Mouse (Mus musculus): ENCODE measurements at regions not wholly inside any gene's neighbourhood (a gene's known extent, or its start where the extent isn't known, plus 50 kb on each side); places are given as distances from the start of the nearest gene placed in this dataset.

- peak overlapping the region; percentile 60 for H3K27ac ChIP-seq (replicated peaks)
- 57% methylated on average over 17 of the region's 17 CpGs for WGBS
Observed at GRCm38 (mm10) chr1:90268131-90268691, 64.4 kb downstream of the Ackr3 start.

GRCm38 (mm10) chr1:90268951-90269350 lies 65.2 kb downstream of the Ackr3 start:
- H3K36me3 ChIP-seq (replicated peaks): no peaks in the 10 kb centered on the region
- WGBS: 85% methylated on average over 7 of the region's 7 CpGs

More at GRCm38 (mm10) chr1:90268131-90268691, 64.4 kb downstream of the Ackr3 start:
- no peak overlapping the region for H3K4me3 ChIP-seq
- no peaks in the 10 kb centered on the region for H3K9me3 ChIP-seq
- DNase-seq (ENCODE audit: low spot score): peak; percentile 33
- H3K27me3 ChIP-seq (replicated peaks; ENCODE audit: low read depth, poor library complexity, severe bottlenecking): peaks cover 20% of the 10 kb centered on the region
- no peaks in the 10 kb centered on the region for H3K36me3 ChIP-seq (replicated peaks)
- peaks cover 19% of the 10 kb centered on the region for H3K4me1 ChIP-seq

GRCm38 (mm10) chr1:90269836-90270235 lies 66.1 kb downstream of the Ackr3 start:
- Histone ChIP-seq H3K9me3 (no peaks in the 10 kb centered on the region), H3K27me3 (replicated peaks; ENCODE audit: low read depth, poor library complexity, severe bottlenecking) (peaks cover 20% of the 10 kb centered on the region), H3K4me1 (peaks cover 19% of the 10 kb centered on the region), H3K27ac (replicated peaks) (no peak overlapping the region), H3K36me3 (replicated peaks) (no peaks in the 10 kb centered on the region), H3K4me3 (no peak overlapping the region)
- DNase-seq (ENCODE audit: low spot score): no peak
- WGBS: 95% methylated on average over 1 of the region's 1 CpGs

More at GRCm38 (mm10) chr1:90268951-90269350, 65.2 kb downstream of the Ackr3 start:
- peaks cover 19% of the 10 kb centered on the region for H3K4me1 ChIP-seq
- peaks cover 20% of the 10 kb centered on the region for H3K27me3 ChIP-seq (replicated peaks; ENCODE audit: low read depth, poor library complexity, severe bottlenecking)
- no peak overlapping the region for H3K4me3 ChIP-seq
- peak overlapping the region; percentile 60; the same call in 1 of the 2 replicates for H3K27ac ChIP-seq (replicated peaks)
- H3K9me3 ChIP-seq: no peaks in the 10 kb centered on the region
- DNase-seq (ENCODE audit: low spot score): peak; percentile 8

GRCm38 (mm10) chr1:90271326-90271725 lies 67.5 kb downstream of the Ackr3 start:
- Histone ChIP-seq H3K27ac (replicated peaks) (no peak overlapping the region), H3K4me3 (no peak overlapping the region), H3K4me1 (peaks cover 19% of the 10 kb centered on the region), H3K36me3 (replicated peaks) (no peaks in the 10 kb centered on the region), H3K27me3 (replicated peaks; ENCODE audit: low read depth, poor library complexity, severe bottlenecking) (peaks cover 20% of the 10 kb centered on the region), H3K9me3 (no peaks in the 10 kb centered on the region)
- DNase-seq (ENCODE audit: low spot score): peak; percentile 7
- WGBS: 84% methylated on average over 3 of the region's 3 CpGs

- no peak for DNase-seq (ENCODE audit: low spot score)
- H3K27ac ChIP-seq (replicated peaks): no peak overlapping the region
- 98% methylated on average over 5 of the region's 5 CpGs for WGBS
- H3K27me3 ChIP-seq (replicated peaks; ENCODE audit: low read depth, poor library complexity, severe bottlenecking): peaks cover 10% of the 10 kb centered on the region
- H3K9me3 ChIP-seq: no peaks in the 10 kb centered on the region
- no peak overlapping the region for H3K4me3 ChIP-seq
- no peaks in the 10 kb centered on the region for H3K36me3 ChIP-seq (replicated peaks)
- peaks cover 25% of the 10 kb centered on the region for H3K4me1 ChIP-seq
Observed at GRCm38 (mm10) chr1:90272411-90272810, 68.6 kb downstream of the Ackr3 start.

- peaks cover 28% of the 10 kb centered on the region for H3K4me1 ChIP-seq
- no peak overlapping the region for H3K4me3 ChIP-seq
- H3K27me3 ChIP-seq (replicated peaks; ENCODE audit: low read depth, poor library complexity, severe bottlenecking): peaks cover 3% of the 10 kb centered on the region; the same call in 1 of the 2 replicates
- no peaks in the 10 kb centered on the region for H3K9me3 ChIP-seq
- H3K36me3 ChIP-seq (replicated peaks): no peaks in the 10 kb centered on the region
- 90% methylated on average over 19 of the region's 19 CpGs for WGBS
- no peak for DNase-seq (ENCODE audit: low spot score)
- H3K27ac ChIP-seq (replicated peaks): 0 out of 2 replicates have a peak overlapping the region, but pooled peaks have one; percentile 5
Observed at GRCm38 (mm10) chr1:90272830-90273628, 69.2 kb downstream of the Ackr3 start.

GRCm38 (mm10) chr1:90273629-90273928 lies 69.8 kb downstream of the Ackr3 start:
- Histone ChIP-seq H3K4me1 (peaks cover 28% of the 10 kb centered on the region), H3K27ac (replicated peaks) (0 out of 2 replicates have a peak overlapping the region, but pooled peaks have one; percentile 11), H3K27me3 (replicated peaks; ENCODE audit: low read depth, poor library complexity, severe bottlenecking) (no peaks in the 10 kb centered on the region), H3K36me3 (replicated peaks) (no peaks in the 10 kb centered on the region), H3K4me3 (no peak overlapping the region), H3K9me3 (no peaks in the 10 kb centered on the region)
- DNase-seq (ENCODE audit: low spot score): no peak

- H3K9me3 ChIP-seq: no peaks in the 10 kb centered on the region
- H3K27me3 ChIP-seq (replicated peaks; ENCODE audit: low read depth, poor library complexity, severe bottlenecking): no peaks in the 10 kb centered on the region
- no peaks in the 10 kb centered on the region for H3K36me3 ChIP-seq (replicated peaks)
- H3K4me1 ChIP-seq: peaks cover 28% of the 10 kb centered on the region
- H3K27ac ChIP-seq (replicated peaks): no peak overlapping the region
- WGBS: 89% methylated on average over 9 of the region's 9 CpGs
- DNase-seq (ENCODE audit: low spot score): no peak
- H3K4me3 ChIP-seq: no peak overlapping the region
Observed at GRCm38 (mm10) chr1:90274968-90275651, 71.3 kb downstream of the Ackr3 start.

- H3K27me3 ChIP-seq (replicated peaks; ENCODE audit: low read depth, poor library complexity, severe bottlenecking): no peaks in the 10 kb centered on the region
- 0 out of 2 replicates have a peak overlapping the region, but pooled peaks have one; percentile 26 for H3K27ac ChIP-seq (replicated peaks)
- DNase-seq (ENCODE audit: low spot score): no peak
- WGBS: 91% methylated on average over 16 of the region's 16 CpGs
- H3K4me1 ChIP-seq: peaks cover 28% of the 10 kb centered on the region
- no peaks in the 10 kb centered on the region for H3K36me3 ChIP-seq (replicated peaks)
- H3K9me3 ChIP-seq: no peaks in the 10 kb centered on the region
- H3K4me3 ChIP-seq: no peak overlapping the region
Observed at GRCm38 (mm10) chr1:90275786-90276520, 72.2 kb downstream of the Ackr3 start.

GRCm38 (mm10) chr1:90277486-90278255 lies 73.9 kb downstream of the Ackr3 start:
- no peak overlapping the region for H3K4me3 ChIP-seq
- peak overlapping the region; percentile 3; the same call in 1 of the 2 replicates for H3K27ac ChIP-seq (replicated peaks)
- DNase-seq (ENCODE audit: low spot score): no peak
- H3K9me3 ChIP-seq: no peaks in the 10 kb centered on the region
- 88% methylated on average over 18 of the region's 18 CpGs for WGBS
- H3K27me3 ChIP-seq (replicated peaks; ENCODE audit: low read depth, poor library complexity, severe bottlenecking): no peaks in the 10 kb centered on the region
- H3K4me1 ChIP-seq: peaks cover 28% of the 10 kb centered on the region
- H3K36me3 ChIP-seq (replicated peaks): no peaks in the 10 kb centered on the region

- Histone ChIP-seq H3K4me1 (peaks cover 43% of the 10 kb centered on the region), H3K4me3 (no peak overlapping the region), H3K27me3 (replicated peaks; ENCODE audit: low read depth, poor library complexity, severe bottlenecking) (no peaks in the 10 kb centered on the region), H3K36me3 (replicated peaks) (no peaks in the 10 kb centered on the region), H3K9me3 (no peaks in the 10 kb centered on the region), H3K27ac (replicated peaks) (no peak overlapping the region)
- DNase-seq (ENCODE audit: low spot score): no peak
- 74% methylated on average over 20 of the region's 20 CpGs for WGBS
Observed at GRCm38 (mm10) chr1:90279066-90279839, 75.5 kb downstream of the Ackr3 start.

Measured in embryonic facial prominence, embryonic 10.5 days (tissue).